Mouse (Mus musculus): ENCODE data around the gene Krt10.

Krt10 gene

GRCm38 (mm10) chr11:99374803-99375202 is 14.4 kb downstream of the Krt10 start, which contains the start of gene Krt28:
Krt28 (minus strand) TSS chr11:99374903.
- in situ Hi-C loops (cut with MboI), result loop anchor here (25.0 kb wide), 1 partner anchor 912 kb away; no protein-coding TSS in a partner anchor

- in situ Hi-C loops (cut with MboI), result no loop called here
Observed at GRCm38 (mm10) chr11:99369853-99370451, 19.2 kb downstream of the Krt10 start.

GRCm38 (mm10) chr11:99369229-99369628 is 19.9 kb downstream of the Krt10 start:
- in situ Hi-C loops (cut with MboI), result no loop called here

GRCm38 (mm10) chr11:99366791-99367190 is 22.4 kb downstream of the Krt10 start:
- in situ Hi-C loops (cut with MboI), result no loop called here

GRCm38 (mm10) chr11:99364412-99364811 is 24.8 kb downstream of the Krt10 start:
- in situ Hi-C loops (cut with MboI), result no loop called here

GRCm38 (mm10) chr11:99361423-99361822 is 27.7 kb downstream of the Krt10 start:
- in situ Hi-C loops (cut with MboI), result no loop called here

- in situ Hi-C loops (cut with MboI), result no loop called here
Observed at GRCm38 (mm10) chr11:99351004-99351403, 38.2 kb downstream of the Krt10 start, which contains the start of gene Krt27. Krt27 (minus strand) TSS chr11:99351104.

- in situ Hi-C loops (cut with MboI), result no loop called here
Observed at GRCm38 (mm10) chr11:99339299-99339847, 49.8 kb downstream of the Krt10 start.

GRCm38 (mm10) chr11:99337866-99338265 is 51.3 kb downstream of the Krt10 start, which contains the start of gene Krt26:
Krt26 (minus strand) TSS chr11:99337966.
- in situ Hi-C loops (cut with MboI), result no loop called here
